Mouse (Mus musculus): Measurements from ENCODE around the gene Gm49486.

The Gm49486 gene

GRCm38 (mm10) chr15:79229058-79229821, at the start of gene Gm49486, which contains the start of gene Pick1:
Gm49486 (plus strand) TSS chr15:79229391.
Pick1 (plus strand) TSS chr15:79229173.
- Histone ChIP-seq H3K36me3 (ENCODE audit: control insufficient read depth, insufficient read depth, low read length, poor library complexity, severe bottlenecking) (no peaks in the 10 kb centered on the region; the same call in 1 of the 2 replicates), H3K27me3 (ENCODE audit: control insufficient read depth, insufficient read depth, low read length, poor library complexity, severe bottlenecking) (no peaks in the 10 kb centered on the region)
- peak; percentile 92 for DNase-seq (ENCODE audit: low read depth, low spot score)

- Histone ChIP-seq H3K27me3 (ENCODE audit: control insufficient read depth, insufficient read depth, low read length, poor library complexity, severe bottlenecking) (no peaks in the 10 kb centered on the region), H3K36me3 (ENCODE audit: control insufficient read depth, insufficient read depth, low read length, poor library complexity, severe bottlenecking) (no peaks in the 10 kb centered on the region)
- DNase-seq (ENCODE audit: low read depth, low spot score) = no peak
Measured at GRCm38 (mm10) chr15:79185213-79185612, 44.0 kb upstream of the Gm49486 start.

GRCm38 (mm10) chr15:79187819-79188218, 41.4 kb upstream of the Gm49486 start:
- DNase-seq (ENCODE audit: low read depth, low spot score) = no peak
- no peaks in the 10 kb centered on the region for H3K27me3 ChIP-seq (ENCODE audit: control insufficient read depth, insufficient read depth, low read length, poor library complexity, severe bottlenecking)

GRCm38 (mm10) chr15:79191426-79191825, 37.8 kb upstream of the Gm49486 start:
- Histone ChIP-seq H3K27me3 (ENCODE audit: control insufficient read depth, insufficient read depth, low read length, poor library complexity, severe bottlenecking) (no peaks in the 10 kb centered on the region), H3K36me3 (ENCODE audit: control insufficient read depth, insufficient read depth, low read length, poor library complexity, severe bottlenecking) (no peaks in the 10 kb centered on the region)
- DNase-seq (ENCODE audit: low read depth, low spot score) = no peak

More at GRCm38 (mm10) chr15:79187819-79188218, 41.4 kb upstream of the Gm49486 start:
- H3K36me3 ChIP-seq (ENCODE audit: control insufficient read depth, insufficient read depth, low read length, poor library complexity, severe bottlenecking) = no peaks in the 10 kb centered on the region

GRCm38 (mm10) chr15:79192450-79192849, 36.7 kb upstream of the Gm49486 start:
- no peak for DNase-seq (ENCODE audit: low read depth, low spot score)
- Histone ChIP-seq H3K27me3 (ENCODE audit: control insufficient read depth, insufficient read depth, low read length, poor library complexity, severe bottlenecking) (no peaks in the 10 kb centered on the region), H3K36me3 (ENCODE audit: control insufficient read depth, insufficient read depth, low read length, poor library complexity, severe bottlenecking) (no peaks in the 10 kb centered on the region)

- H3K36me3 ChIP-seq (ENCODE audit: control insufficient read depth, insufficient read depth, low read length, poor library complexity, severe bottlenecking) = no peaks in the 10 kb centered on the region
- no peak for DNase-seq (ENCODE audit: low read depth, low spot score)
- H3K27me3 ChIP-seq (ENCODE audit: control insufficient read depth, insufficient read depth, low read length, poor library complexity, severe bottlenecking) = no peaks in the 10 kb centered on the region
Measured at GRCm38 (mm10) chr15:79192885-79193845, 36.0 kb upstream of the Gm49486 start.

- Histone ChIP-seq H3K36me3 (ENCODE audit: control insufficient read depth, insufficient read depth, low read length, poor library complexity, severe bottlenecking) (no peaks in the 10 kb centered on the region), H3K27me3 (ENCODE audit: control insufficient read depth, insufficient read depth, low read length, poor library complexity, severe bottlenecking) (no peaks in the 10 kb centered on the region)
- DNase-seq (ENCODE audit: low read depth, low spot score) = no peak
Measured at GRCm38 (mm10) chr15:79194048-79194447, 35.1 kb upstream of the Gm49486 start.

- no peak for DNase-seq (ENCODE audit: low read depth, low spot score)
- no peaks in the 10 kb centered on the region for H3K27me3 ChIP-seq (ENCODE audit: control insufficient read depth, insufficient read depth, low read length, poor library complexity, severe bottlenecking)
- no peaks in the 10 kb centered on the region for H3K36me3 ChIP-seq (ENCODE audit: control insufficient read depth, insufficient read depth, low read length, poor library complexity, severe bottlenecking)
Measured at GRCm38 (mm10) chr15:79194946-79195345, 34.2 kb upstream of the Gm49486 start.

GRCm38 (mm10) chr15:79195492-79195891, 33.7 kb upstream of the Gm49486 start:
- no peaks in the 10 kb centered on the region for H3K36me3 ChIP-seq (ENCODE audit: control insufficient read depth, insufficient read depth, low read length, poor library complexity, severe bottlenecking)
- H3K27me3 ChIP-seq (ENCODE audit: control insufficient read depth, insufficient read depth, low read length, poor library complexity, severe bottlenecking) = no peaks in the 10 kb centered on the region
- no peak for DNase-seq (ENCODE audit: low read depth, low spot score)

GRCm38 (mm10) chr15:79199390-79199976, 29.7 kb upstream of the Gm49486 start:
- H3K27me3 ChIP-seq (ENCODE audit: control insufficient read depth, insufficient read depth, low read length, poor library complexity, severe bottlenecking) = no peaks in the 10 kb centered on the region
- no peak for DNase-seq (ENCODE audit: low read depth, low spot score)
- H3K36me3 ChIP-seq (ENCODE audit: control insufficient read depth, insufficient read depth, low read length, poor library complexity, severe bottlenecking) = no peaks in the 10 kb centered on the region

- Histone ChIP-seq H3K36me3 (ENCODE audit: control insufficient read depth, insufficient read depth, low read length, poor library complexity, severe bottlenecking) (no peaks in the 10 kb centered on the region), H3K27me3 (ENCODE audit: control insufficient read depth, insufficient read depth, low read length, poor library complexity, severe bottlenecking) (no peaks in the 10 kb centered on the region)
- DNase-seq (ENCODE audit: low read depth, low spot score) = no peak
Measured at GRCm38 (mm10) chr15:79201491-79202150, 27.6 kb upstream of the Gm49486 start.

- Histone ChIP-seq H3K36me3 (ENCODE audit: control insufficient read depth, insufficient read depth, low read length, poor library complexity, severe bottlenecking) (no peaks in the 10 kb centered on the region), H3K27me3 (ENCODE audit: control insufficient read depth, insufficient read depth, low read length, poor library complexity, severe bottlenecking) (no peaks in the 10 kb centered on the region)
- no peak for DNase-seq (ENCODE audit: low read depth, low spot score)
Measured at GRCm38 (mm10) chr15:79202575-79202974, 26.6 kb upstream of the Gm49486 start.

- H3K36me3 ChIP-seq (ENCODE audit: control insufficient read depth, insufficient read depth, low read length, poor library complexity, severe bottlenecking) = no peaks in the 10 kb centered on the region
- H3K27me3 ChIP-seq (ENCODE audit: control insufficient read depth, insufficient read depth, low read length, poor library complexity, severe bottlenecking) = no peaks in the 10 kb centered on the region
- no peak for DNase-seq (ENCODE audit: low read depth, low spot score)
Measured at GRCm38 (mm10) chr15:79208211-79208610, 21.0 kb upstream of the Gm49486 start.

GRCm38 (mm10) chr15:79208758-79209439, 20.3 kb upstream of the Gm49486 start:
- Histone ChIP-seq H3K36me3 (ENCODE audit: control insufficient read depth, insufficient read depth, low read length, poor library complexity, severe bottlenecking) (no peaks in the 10 kb centered on the region), H3K27me3 (ENCODE audit: control insufficient read depth, insufficient read depth, low read length, poor library complexity, severe bottlenecking) (no peaks in the 10 kb centered on the region)
- DNase-seq (ENCODE audit: low read depth, low spot score) = peak; percentile 89

Data from splenic B cell, adult 2 months (primary cell).